Mouse (Mus musculus) ZHBTc4 (cell line): ENCODE results near the gene Apol8.
"Not testable (repeated sequence)": the region's sequence is repeated elsewhere in the genome, so short reads cannot be mapped to it uniquely, and the experiment has no call there.

Source experiments
- DNase-seq: peaks from one replicate; pipeline ENCODE4 v3.0.0-alpha.2; 2011; ENCODE audit warnings: low read depth, low spot score

Apol8 gene

DNA sequence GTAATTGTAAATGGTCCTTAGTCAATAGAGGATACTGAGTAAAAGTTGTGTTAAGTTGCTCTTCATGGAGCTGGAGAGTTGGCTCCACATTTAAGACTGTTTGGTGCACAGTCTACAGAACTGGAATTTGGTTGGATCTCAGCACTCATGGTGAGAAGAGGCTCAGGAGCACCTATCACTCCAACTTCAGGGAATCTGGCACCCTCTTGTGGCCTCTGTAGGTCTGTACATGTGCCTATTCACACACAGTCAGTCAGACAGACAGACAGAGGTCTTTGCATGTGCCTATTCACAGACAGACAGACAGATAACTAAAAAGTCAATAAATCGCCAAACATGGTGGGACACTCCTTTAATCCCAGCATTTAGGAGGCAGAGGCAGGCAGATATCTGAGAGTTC is 6.3 kb downstream of the Apol8 start:
- DNase-seq = peak; percentile 77

DNA sequence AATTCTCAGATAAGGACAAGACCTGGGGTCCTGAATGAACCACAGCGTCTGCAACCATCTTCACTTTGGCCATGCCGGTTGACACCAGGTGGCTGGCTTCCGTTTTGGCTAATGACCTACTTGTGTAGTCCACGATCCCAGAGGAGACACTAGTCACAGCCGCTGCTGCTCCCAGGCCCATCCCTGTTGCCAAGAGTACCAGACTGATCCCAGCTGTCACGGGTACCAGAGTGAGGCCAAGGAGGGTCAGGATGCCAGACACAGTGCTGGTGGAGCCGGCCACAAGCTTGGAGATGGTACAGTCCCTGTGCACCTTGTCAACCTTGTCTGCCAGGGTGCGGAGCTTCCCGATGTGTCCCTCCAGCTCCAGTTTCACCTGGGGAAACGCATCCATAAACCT is 7.1 kb downstream of the Apol8 start:
- no peak for DNase-seq

DNA sequence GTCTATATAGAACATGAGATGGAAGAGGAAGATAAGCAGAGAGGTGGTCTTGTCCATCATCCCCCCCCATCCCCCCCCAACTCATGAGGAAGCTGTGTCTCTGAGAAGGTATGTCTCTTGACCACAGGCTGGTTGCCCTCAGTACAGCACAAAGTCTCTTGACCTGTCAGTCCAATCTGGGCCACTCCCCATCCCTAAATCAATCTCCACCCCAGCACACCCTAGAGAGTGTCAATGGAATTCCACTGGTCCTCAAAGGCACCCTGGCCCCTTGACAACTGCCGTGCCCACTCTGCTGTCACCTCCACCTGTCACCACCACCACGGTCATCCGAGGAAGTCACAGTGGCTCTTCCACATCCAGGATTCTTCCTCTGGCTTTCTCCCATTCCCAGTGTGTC is 8.4 kb downstream of the Apol8 start:
- DNase-seq = no peak

DNA sequence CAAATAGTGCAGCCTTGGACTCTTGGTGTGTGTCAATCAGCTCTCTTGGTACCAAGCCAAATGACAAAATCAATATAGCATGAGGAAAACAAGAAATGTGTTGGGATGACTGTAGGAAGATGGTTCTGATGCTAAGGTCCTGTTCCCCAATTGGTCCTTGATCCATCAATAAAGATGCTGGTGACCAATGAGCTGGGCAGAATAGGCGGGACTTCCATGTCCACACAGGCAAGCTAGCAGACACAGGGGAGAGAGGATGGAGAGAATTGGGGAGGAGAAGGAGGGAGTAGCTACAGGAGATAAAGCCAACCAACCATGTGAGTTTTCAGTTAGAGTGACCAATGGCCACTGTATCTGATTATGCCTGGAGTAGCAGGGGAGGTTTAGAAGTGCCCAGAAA is 10.5 kb downstream of the Apol8 start:
- DNase-seq = no peak

DNA sequence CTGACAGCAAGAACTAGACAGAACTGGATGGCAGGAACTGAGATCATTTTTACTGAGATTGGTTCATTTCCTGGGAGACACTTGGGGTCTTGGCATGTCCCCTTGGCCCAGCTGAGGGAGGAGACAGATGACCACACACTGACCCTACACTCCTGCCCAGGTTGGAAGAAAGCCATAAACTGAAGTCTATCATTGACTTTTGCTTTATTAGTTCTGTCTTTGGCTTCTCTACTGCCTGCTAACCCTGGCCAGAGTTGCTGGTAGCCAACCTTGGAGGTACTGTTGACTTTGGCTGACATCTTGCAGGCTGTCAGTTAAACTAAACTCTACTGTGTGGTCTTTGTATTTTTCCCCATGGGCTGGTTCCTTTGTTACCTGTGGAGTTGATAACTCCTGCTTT is 11.7 kb downstream of the Apol8 start:
- no peak for DNase-seq

DNA sequence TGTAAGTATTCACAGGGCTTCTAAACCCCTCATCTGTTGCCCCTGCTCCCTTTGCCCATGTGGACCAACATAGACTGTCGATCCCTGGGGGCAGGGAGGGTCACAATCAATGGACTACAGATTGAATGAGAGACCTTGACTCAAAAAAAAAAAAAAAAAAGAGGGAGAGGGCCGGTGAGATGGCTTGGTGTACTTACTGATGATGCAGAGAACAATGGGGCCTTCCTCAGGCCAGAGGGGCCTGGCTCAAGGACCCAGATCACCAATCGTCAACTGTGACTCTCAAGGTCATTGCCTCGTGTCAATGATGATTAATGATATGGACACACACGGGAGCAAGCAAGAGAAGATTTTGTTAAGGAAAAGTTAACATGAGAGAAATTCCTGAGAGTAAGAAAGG is 12.2 kb downstream of the Apol8 start:
- DNase-seq = no peak

DNA sequence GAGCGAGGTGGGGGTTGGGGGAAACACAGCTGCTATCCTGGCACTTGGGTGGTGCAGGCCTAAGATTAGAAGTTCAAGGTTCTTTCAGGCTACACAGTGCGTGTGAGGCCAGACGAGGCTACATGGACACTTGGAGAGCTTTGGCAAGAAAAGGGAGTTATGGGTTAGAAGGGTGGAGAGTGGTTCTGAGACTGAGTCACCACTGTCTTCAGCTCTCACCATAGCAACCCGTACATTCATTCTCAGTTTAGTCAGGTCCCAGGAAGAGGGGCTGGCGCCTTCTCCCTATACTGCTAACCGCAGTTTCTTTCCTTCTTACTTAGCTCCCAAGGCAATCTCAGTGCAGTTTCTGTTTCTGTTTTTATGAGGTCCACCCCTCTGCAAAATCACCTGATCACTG is 15.2 kb downstream of the Apol8 start:
- DNase-seq = not testable (repeated sequence)

DNA sequence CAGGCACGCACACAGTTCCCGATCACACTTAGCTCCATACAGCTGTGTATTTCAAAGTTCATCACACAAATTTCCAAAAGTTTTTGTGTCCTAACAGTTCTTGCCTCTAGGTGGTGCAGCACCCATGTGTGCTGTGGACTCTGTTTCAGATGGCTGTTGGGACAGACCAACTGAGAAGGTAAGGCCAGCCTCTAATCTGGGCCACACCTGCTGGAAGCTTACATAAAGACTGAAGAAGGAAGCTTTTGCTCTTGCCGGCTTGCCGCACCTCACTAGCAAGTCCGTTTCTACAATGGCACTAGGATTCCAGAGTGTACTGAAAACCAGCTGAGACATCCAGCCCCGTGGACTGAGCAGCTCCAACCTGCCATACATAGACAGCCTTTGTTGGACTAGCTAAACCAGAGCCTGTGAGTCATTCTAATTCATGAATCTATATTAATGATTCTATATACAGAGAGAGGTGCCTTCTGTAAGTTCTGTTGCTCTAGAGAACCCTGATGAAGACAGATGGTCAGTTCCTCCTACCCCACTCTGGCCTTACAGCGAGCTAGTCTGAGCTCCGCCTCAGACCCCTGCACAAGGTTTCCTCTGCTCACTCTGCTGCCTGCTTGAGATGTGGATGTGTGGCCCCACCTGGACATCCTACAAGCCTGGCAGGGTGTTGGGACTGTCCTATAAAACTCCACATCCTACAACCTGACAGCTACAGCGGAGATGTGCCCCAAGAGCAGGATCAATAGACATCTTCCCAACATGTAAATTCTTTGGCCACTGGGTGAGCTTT is 16.1 kb downstream of the Apol8 start:
- DNase-seq = peak; percentile 77

DNA sequence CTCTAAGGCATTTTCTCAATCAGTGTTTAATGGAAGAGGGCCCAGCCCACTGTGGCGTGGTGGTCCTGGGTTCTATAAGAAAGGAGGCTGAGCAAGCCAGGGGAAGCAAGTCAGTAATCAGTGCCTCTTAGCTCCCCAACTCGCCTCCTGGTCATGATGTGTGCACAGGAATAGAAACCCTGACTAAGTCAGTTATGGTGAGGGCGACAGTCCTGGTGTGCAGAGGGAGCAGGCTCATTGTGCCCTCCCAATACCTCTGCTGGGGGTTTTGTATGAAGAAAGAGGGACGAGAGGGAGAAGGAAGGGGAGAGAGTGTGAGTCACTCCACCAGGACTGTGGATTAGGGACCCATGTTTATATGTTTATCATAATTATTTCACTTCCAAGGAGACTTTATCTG is 22.9 kb downstream of the Apol8 start:
- not testable (repeated sequence) for DNase-seq

DNA sequence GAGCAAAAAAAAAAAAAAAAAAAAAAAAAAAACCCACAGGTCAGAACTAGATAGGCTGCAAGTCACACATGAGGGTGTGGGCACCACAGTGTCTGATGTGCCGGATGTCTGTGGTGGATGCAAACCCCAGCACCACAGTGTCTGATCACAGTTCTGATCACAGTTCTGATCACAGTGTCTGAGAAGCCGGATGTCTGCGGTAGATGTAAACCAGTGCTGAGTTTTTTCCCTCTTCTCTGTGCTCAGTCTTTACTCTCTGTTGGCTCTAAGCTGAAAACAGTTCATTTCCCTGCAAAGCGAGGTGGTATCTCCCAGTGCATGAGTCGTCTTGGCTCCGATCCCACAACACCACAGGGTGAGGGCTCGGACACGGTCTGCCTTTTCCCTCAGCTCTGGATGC is 23.4 kb downstream of the Apol8 start:
- DNase-seq = not testable (repeated sequence)

DNA sequence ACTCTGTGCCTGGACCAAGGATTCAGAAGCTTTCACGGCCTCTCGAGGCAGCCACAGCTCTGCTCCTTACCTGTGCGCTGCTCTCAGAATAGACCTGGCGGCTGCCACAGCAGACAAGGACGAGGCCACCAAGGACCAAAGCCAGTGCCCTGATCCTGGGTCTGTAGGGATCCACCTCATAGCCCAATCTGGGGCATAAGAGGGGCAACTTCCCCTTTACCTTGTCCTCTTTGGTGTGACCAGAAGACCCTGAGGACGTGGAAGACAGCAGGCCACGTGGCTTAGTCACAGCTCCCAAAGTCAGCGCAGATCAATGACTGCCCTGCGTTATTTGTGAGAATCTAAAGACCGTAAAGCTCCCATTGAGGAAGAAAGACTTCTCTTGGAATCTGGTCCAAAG is 24.0 kb downstream of the Apol8 start:
- not testable (repeated sequence) for DNase-seq

DNA sequence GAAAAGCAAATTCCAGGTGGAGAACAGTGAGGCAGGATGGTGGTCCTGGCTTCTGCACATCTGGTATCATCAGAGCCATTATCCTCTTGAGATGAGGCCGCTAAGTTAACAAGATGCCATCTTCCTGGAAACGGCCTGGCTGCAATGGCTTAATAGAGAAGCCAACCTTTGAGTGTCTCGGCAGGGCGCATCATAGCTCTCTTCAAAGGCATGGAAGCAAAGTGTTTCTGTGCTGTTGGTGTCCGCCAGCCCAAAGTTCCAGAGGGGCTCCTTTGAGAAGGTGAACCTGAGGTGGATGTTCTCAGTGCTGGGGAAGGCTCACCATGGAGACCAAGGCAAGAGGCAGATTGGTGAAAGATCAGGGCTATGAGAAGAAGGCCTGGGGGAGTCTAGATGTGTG is 25.2 kb downstream of the Apol8 start:
- no peak for DNase-seq

DNA sequence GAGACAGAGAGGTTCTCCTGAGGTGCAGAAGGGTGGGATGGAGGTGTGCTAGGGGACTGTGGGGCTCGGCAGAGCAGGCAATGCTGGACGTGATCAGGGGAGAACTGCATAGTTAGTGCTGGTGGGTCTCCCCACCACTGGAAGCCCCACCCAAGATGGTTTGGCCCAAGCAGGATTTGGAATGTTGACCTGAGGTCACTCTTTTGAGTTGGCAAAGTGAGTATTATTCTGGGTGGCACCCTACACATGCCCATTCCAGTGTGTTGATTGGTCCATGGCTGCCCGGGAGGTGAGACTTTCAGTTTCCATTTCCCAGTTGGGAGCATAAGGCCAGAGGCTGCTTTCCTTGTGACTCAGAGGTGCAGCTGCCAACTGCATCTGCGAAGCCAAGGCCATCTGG is 28.1 kb downstream of the Apol8 start, which contains the start of gene Apol9b:
Gene Apol9b, plus strand, starts transcription at position 301 of the 400 bp plus-strand sequence.
- not testable (repeated sequence) for DNase-seq

DNA sequence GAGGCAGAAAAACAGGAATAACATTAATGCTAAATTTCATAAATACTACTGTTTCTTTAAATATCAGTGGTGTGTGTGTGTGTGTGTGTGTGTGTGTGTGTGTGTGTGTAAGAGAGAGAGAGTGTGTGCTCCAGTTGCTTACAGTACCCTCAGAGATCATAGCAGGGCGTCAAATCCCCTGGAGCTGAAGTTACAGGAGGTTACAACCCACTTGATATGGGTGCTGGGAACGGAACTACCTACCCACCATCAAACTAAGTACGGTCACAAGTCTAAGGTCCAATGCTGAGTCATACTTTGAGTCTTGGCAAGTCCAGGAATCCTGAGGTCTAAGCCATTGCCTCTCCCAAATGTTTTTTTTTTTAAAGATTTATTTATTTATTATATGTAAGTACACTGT is 29.1 kb downstream of the Apol8 start:
- DNase-seq = not testable (repeated sequence)

DNA sequence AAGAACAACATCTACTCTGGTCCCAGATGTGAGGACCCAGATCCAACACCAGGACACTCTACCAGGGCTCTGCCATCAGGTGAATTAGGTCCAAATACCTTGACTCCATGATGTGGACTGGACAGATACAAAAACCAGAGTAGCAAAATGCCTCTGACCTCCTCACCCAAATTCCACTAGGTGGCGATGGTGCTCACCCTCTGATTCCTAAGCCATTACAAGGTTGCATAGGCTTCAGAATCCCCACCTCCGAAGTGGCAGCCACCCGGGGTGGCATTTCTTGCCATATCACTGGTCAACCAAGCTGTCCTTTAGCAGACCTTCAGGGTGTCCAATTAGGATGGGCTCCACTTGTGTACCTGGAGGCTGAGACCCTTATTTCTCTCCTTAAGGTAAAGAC is 29.7 kb downstream of the Apol8 start:
- DNase-seq = peak; percentile 39

DNA sequence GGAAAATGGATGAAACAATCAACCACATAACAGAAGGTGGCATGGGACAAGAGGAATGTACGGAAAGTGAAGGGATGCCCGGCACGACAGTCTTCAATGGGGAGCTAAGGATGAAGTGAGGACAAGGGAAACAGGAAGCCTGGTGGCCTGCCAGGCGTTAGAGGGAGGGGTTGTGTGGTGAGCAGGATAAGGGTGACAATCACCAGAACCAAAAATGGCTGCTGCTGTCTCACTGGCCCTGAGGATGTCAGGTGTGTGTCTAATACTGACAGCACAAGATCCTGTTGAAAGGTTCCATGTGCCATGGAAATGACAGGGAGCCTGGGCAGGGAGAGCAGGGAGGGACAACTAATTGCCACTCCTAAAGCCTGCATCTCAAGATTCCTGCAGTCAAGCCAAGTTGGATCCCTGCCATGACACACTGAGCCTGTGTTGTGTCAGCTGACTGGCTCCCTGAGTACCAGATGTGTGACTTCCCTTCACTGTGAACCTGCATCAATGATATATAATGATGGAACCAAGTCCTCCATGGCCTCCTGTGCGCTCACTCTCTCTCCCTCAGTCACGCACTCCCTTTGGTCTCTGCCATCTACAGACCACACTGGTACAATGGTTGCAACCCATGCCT is 31.3 kb downstream of the Apol8 start:
- DNase-seq = not testable (repeated sequence)

DNA sequence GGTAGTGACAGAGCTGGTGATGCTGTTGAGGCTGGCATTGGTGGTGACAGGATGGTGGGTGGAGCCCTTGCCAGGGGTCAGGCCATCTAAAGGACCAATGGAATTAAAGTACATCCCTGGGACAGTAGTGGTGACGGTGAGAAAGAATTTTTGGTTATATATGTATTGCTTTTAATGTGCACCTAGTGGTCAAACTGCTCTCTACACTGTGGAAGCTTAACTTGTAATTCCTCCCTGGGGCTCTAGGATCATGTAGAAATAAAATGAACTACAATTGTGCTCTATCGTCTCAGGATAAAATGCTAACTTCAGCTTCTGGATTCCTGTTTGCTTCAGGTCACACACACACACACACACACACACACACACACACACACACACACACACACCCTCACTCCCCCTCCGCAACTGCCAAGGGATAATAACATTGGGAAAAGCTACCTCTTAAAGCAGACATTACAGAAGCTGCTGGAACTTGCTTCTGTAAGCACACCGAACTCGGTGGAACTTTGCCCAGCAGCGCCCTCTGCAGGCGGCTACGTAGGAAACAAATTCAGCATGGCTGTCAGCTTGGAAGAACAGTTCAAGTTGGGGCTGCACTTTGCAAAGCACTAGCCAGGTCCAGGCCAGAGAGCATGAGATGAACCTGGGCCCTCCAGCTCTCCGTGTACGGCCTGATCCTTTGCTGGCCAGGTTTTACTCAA is 32.4 kb downstream of the Apol8 start:
- DNase-seq = not testable (repeated sequence)

DNA sequence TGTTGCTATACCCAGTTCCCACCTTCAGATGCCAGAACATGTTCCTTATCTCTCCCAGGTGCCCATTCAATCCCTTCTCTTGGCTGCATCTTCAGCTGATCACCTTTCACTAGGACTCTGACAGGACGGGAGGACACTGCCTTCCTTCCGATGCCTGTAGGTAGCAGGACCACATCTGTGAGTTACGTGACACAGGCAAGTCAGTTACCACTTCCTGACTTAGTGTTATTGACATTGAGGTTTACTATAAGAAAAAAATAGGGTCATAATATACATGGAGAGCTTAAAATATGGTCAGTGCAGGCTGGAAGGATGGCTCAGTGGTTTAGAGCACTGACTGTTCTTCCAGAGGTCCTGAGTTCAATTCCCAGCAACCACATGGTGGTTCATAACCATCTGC is 35.3 kb downstream of the Apol8 start:
- not testable (repeated sequence) for DNase-seq

DNA sequence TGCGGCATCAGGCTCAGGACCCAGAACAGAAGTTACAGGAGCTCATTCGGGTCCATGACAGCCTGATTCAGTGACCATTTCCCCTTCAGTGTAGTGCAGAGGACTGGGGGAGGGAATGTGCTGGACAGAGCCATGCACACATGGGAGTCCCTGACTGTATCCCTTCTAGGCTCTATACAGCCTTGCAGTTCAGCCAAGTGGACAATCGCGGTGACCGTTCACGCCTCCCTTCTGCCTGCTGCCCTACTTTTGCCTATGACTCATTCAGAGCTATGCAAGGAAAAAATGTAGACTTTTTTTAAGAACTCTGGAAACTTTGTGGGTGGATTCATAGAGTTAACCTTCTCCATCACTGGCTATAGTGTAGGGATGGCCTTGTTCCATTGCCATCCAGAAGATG is 38.6 kb downstream of the Apol8 start:
- not testable (repeated sequence) for DNase-seq

DNA sequence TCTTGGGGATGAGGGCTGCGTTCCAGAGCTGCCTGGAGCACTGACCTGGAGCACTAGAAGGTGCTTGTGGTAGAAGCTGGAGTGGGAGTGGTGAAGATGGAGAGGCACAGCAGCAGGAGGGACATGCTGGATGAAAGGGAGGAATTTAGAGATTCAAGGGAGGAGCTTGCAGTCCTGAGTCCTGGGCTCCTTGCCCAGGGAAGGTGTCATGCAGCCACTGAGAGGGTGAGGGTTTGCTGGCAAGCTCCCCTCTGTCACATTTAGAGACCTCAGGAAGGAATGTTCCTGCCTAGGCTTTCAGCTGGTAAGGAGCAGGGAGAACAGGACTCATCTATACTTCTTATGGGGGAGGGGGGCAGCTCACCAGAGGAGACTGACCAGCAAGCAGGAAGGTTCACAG is 47.9 kb downstream of the Apol8 start:
- not testable (repeated sequence) for DNase-seq

DNA sequence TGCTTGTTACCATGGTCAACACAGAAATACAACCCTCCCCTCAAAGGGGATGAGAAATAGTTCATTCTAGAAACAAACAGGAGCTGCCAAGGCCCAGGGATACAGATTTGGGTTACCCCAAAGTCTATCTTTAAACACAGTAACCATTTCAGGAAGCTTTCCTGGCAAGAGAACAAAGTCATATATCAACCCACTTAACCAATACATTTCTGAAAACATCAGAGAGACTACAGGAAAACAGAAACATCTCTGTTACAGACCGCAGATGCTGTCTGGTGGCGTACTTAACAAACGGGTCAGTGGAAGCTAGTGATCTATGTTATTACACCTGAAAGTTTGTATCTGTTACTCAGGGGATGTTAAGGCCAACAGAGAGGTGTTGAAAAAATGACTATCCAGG is 51.5 kb downstream of the Apol8 start:
- not testable (repeated sequence) for DNase-seq

DNA sequence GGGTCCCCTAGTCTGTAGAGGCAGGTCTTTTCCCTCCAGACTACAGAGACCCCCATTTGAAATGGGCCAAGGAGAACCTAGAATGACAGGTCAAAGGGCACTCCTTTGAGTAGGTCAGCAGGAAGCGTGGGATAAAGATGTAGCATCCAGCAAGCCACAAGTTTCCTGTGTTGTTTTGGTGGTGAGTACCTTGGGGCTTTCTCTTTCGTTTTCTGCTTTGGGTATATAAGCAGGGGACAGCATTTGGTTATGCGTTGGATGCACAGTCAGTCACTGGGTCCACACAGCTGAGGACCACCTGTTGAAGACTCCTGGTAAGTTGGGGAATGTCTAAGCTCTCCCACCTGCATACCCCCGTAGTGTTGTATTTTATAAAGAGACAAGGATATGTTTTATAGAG is 58.1 kb downstream of the Apol8 start, which contains the start of gene Apol7e:
Gene Apol7e, plus strand, starts transcription at position 202 of the 400 bp plus-strand sequence.
- DNase-seq = not testable (repeated sequence)
